Mouse (Mus musculus) cerebellum, adult 2 months (tissue): ENCODE results near the gene Ryk. TPM values are rescaled to one million over a fixed set of nuclear protein-coding genes. Genes with fewer than 3 reads are reported as not detected.
"Not testable (repeated sequence)": the region's sequence is repeated elsewhere in the genome, so short reads cannot be mapped to it uniquely, and the experiment has no call there.

Experiments used
- DNase-seq, 2 experiments: peaks; one replicate each; pipeline ENCODE4 v3.0.0; 2021
- H3K27ac ChIP-seq: fragments of 200-500 bp; 2 replicates; pipeline ENCODE4 v1.5.1; 2012; ENCODE audit warnings: low read length, control low read depth, inconsistent platforms; ENCODE audit not compliant: insufficient read depth
- H3K27me3 ChIP-seq: fragments of 200-500 bp; 2 replicates; pipeline ENCODE4 v1.6.1; 2012; ENCODE audit warnings: inconsistent platforms, mild to moderate bottlenecking, low read length, moderate library complexity; ENCODE audit not compliant: control insufficient read depth, insufficient read depth
- H3K4me1 ChIP-seq: fragments of 200-500 bp; 2 replicates; pipeline ENCODE4 v1.6.1; 2011; ENCODE audit warnings: low read length; ENCODE audit not compliant: control insufficient read depth, insufficient read depth
- H3K4me3 ChIP-seq: fragments of 200-500 bp; replicated peaks from 2 replicates; pipeline ENCODE3; 2011; ENCODE audit warnings: mild to moderate bottlenecking, low read depth, low read length, control low read depth; ENCODE audit not compliant: insufficient read depth
- CTCF ChIP-seq: fragments of 200-500 bp; IDR thresholded peaks from 2 replicates; pipeline ENCODE4 v1.5.1; 2011; ENCODE audit warnings: low read depth, mild to moderate bottlenecking, control low read depth, low read length, moderate library complexity, borderline replicate concordance; ENCODE audit not compliant: insufficient read depth
- POLR2A ChIP-seq: fragments of 200-500 bp; IDR thresholded peaks from 2 replicates; pipeline ENCODE4 v1.6.1; 2011; ENCODE audit warnings: low read length, control low read depth, borderline replicate concordance; ENCODE audit not compliant: insufficient read depth
- WGBS: fragments of 180-500 bp; shearing (Covaris S2); methylation state at CpG from one replicate; pipeline ENCODE4 v1.1.7; 2018; 5-methylcytosine and 5-hydroxymethylcytosine counted together
- polyA plus RNA-seq: library from polyadenylated mRNA; depleted of rRNA; stranded (reverse); fragments of >200 nt; gene quantifications from 2 replicates; pipeline ENCODE4 v1.2.3, GENCODE M21; 2012

Gene Ryk
- polyA plus RNA-seq, 1 experiment: 37.5 TPM

DNA sequence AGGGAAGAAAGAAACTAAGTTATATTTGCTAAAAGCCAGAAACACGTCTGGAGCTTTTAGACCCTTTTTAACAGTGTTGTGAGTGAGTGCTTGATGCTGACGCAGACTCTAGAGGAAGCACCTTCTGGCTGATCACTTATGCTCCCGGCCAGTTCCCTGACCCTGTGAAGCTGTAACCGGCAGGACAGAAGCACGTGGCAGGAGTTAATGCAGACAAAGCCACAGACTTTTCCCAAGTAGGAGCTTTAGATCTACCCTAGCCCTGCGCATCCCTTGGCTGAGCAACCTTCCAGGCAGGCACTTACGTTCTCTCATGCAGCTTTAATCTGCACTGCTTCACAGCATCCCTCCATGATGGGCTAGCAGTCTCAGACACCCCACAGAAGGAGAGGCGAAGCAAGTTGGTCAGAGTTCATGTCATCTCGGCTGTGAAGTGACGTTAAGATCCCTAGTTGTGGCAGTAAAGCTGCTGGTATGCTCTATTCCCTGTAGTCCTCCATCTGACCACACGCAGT lies 58.7 kb downstream of the Ryk start:
- TF ChIP-seq CTCF (no peak), POLR2A (no peak)
- no peak for DNase-seq
- no peak overlapping the region for H3K27ac ChIP-seq
- WGBS: 84% methylated on average over 11 of the region's 11 CpGs
- H3K4me3 ChIP-seq: no peak overlapping the region
- no peaks in the 10 kb centered on the region for H3K27me3 ChIP-seq
- H3K4me1 ChIP-seq: no peaks in the 10 kb centered on the region

- TF ChIP-seq POLR2A (no peak), CTCF (no peak)
- 93% methylated on average over 6 of the region's 6 CpGs for WGBS
- Histone ChIP-seq H3K27ac (no peak overlapping the region), H3K27me3 (no peaks in the 10 kb centered on the region), H3K4me1 (no peaks in the 10 kb centered on the region), H3K4me3 (no peak overlapping the region)
- DNase-seq: no peak
Observed at GRCm38 (mm10) chr9:102899916-102900315, 65.2 kb downstream of the Ryk start.

DNA sequence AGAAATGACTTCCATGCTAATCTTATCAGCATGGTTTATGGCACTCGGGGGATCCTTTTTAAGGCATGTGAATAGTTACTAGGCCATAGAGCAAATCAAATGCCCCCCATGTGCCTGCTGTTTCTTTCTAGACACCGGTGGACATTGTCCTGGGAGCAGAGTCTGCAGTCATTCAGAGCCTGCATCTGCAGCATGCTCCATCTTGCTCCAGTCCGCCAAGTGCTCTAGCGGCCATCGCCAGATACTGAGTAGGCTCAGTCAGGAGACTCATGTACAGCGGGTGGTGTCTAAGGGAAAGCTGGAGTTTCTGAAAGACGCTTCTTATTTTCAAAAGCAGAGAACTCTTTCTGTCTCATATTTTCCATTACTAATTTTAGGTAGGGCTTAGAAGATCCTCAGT lies 67.6 kb downstream of the Ryk start:
- Histone ChIP-seq H3K27ac (no peak overlapping the region), H3K27me3 (no peaks in the 10 kb centered on the region), H3K4me3 (no peak overlapping the region), H3K4me1 (no peaks in the 10 kb centered on the region)
- DNase-seq: no peak
- no peak for TF ChIP-seq POLR2A
- no peak for TF ChIP-seq CTCF
- WGBS: 92% methylated on average over 7 of the region's 7 CpGs

- no peak overlapping the region for H3K27ac ChIP-seq
- H3K4me1 ChIP-seq: no peaks in the 10 kb centered on the region
- TF ChIP-seq CTCF: no peak
- no peak for TF ChIP-seq POLR2A
- no peaks in the 10 kb centered on the region for H3K27me3 ChIP-seq
- 92% methylated on average over 6 of the region's 6 CpGs for whole genome bisulfite sequencing
- no peak overlapping the region for H3K4me3 ChIP-seq
- no peak for DNase-seq
Observed at GRCm38 (mm10) chr9:102904952-102905351, 70.2 kb downstream of the Ryk start.

- no peak overlapping the region for H3K27ac ChIP-seq
- H3K4me3 ChIP-seq: no peak overlapping the region
- no peaks in the 10 kb centered on the region for H3K27me3 ChIP-seq
- TF ChIP-seq POLR2A: no peak
- no peak for TF ChIP-seq CTCF
- DNase-seq: no peak
- H3K4me1 ChIP-seq: no peaks in the 10 kb centered on the region
- 75% methylated on average over 12 of the region's 12 CpGs for WGBS
Observed at GRCm38 (mm10) chr9:102906781-102907180, 72.1 kb downstream of the Ryk start.

GRCm38 (mm10) chr9:102907521-102908246 lies 73.0 kb downstream of the Ryk start:
- TF ChIP-seq POLR2A (no peak), CTCF (no peak)
- no peak overlapping the region for H3K4me3 ChIP-seq
- 78% methylated on average over 11 of the region's 11 CpGs for WGBS
- no peak overlapping the region for H3K27ac ChIP-seq
- no peak for DNase-seq
- H3K27me3 ChIP-seq: no peaks in the 10 kb centered on the region
- no peaks in the 10 kb centered on the region for H3K4me1 ChIP-seq

- no peaks in the 10 kb centered on the region for H3K27me3 ChIP-seq
- WGBS: 98% methylated on average over 3 of the region's 3 CpGs
- H3K4me1 ChIP-seq: no peaks in the 10 kb centered on the region; the same call in 1 of the 2 replicates
- DNase-seq: no peak
- no peak overlapping the region for H3K4me3 ChIP-seq
- H3K27ac ChIP-seq: no peak overlapping the region
- TF ChIP-seq POLR2A (no peak), CTCF (no peak)
Observed at GRCm38 (mm10) chr9:102911526-102911925, 76.8 kb downstream of the Ryk start.

GRCm38 (mm10) chr9:102912516-102913035 lies 77.9 kb downstream of the Ryk start:
- no peaks in the 10 kb centered on the region for H3K27me3 ChIP-seq
- H3K4me1 ChIP-seq: no peaks in the 10 kb centered on the region; the same call in 1 of the 2 replicates
- no peak overlapping the region for H3K27ac ChIP-seq
- DNase-seq: no peak
- no peak overlapping the region for H3K4me3 ChIP-seq
- WGBS: 90% methylated on average over 10 of the region's 10 CpGs
- TF ChIP-seq CTCF: no peak
- no peak for TF ChIP-seq POLR2A

DNA sequence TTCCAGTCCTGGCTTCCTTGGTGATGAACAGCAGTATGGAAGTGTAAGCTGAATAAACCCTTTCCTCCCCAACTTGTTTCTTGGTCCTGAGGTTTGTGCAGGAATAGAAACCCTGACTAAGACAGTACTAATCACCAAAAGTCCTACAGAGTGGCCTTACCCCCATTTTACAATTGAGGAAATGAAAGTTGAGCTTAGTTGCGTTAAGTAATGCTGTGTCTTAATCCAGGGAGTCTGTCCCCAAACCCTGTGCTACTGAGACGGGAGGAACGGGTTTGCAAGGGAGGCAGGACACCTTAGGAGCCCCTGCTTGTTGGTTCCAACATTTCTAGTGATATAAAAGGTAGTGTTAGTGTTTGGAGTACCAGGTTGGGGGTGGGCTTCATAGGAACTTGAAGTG lies 78.9 kb downstream of the Ryk start:
- 95% methylated on average over 3 of the region's 3 CpGs for whole genome bisulfite sequencing
- DNase-seq, H3K27ac ChIP-seq, H3K4me3 ChIP-seq, H3K27me3 ChIP-seq, H3K4me1 ChIP-seq: not testable (repeated sequence)
